Comparison of ENCODE assay signal across 8 mouse cellular contexts in genomic region chr9:78108796-78109239, GRCm38 (mm10). TPM values are rescaled to one million over a fixed set of nuclear protein-coding genes. Genes with fewer than 3 reads are reported as not detected.
DNase-seq lines count a peak whose midpoint lies in the region; ATAC-seq and TF ChIP-seq lines count a peak whose summit lies in the region.

Fbxo9 (minus strand) TSS chr9:78109065.
Ick (plus strand) TSS chr9:78109192.

- under 1% methylated on average over 20 of the region's 20 CpGs for WGBS in forebrain, embryonic 12.5 days
- under 1% methylated on average over 20 of the region's 20 CpGs for WGBS in heart, postnatal 0 days
- under 1% methylated on average over 20 of the region's 20 CpGs for WGBS in liver, embryonic 16.5 days (ENCODE audit: insufficient replicate concordance)
- under 1% methylated on average over 20 of the region's 20 CpGs for WGBS in neural tube, embryonic 13.5 days

- peak within 1 kb of the TSS; percentile 78 for H3K4me2 ChIP-seq in forebrain, embryonic 12.5 days
- H3K4me2 ChIP-seq in heart, postnatal 0 days (ENCODE audit: low read depth, low read length): peak within 1 kb of the TSS; percentile 84
- H3K4me2 ChIP-seq in liver, embryonic 16.5 days (ENCODE audit: low read depth, low read length): peak within 1 kb of the TSS; percentile 95
- peak within 1 kb of the TSS; percentile 91 for H3K4me2 ChIP-seq in neural tube, embryonic 13.5 days

- H3K36me3 ChIP-seq in E14TG2a.4 (ENCODE audit: insufficient read depth, low read length): peaks cover 13% of the 10 kb centered on the region
- no peaks in the 10 kb centered on the region for H3K36me3 ChIP-seq in forebrain, embryonic 12.5 days (replicated peaks)
- H3K36me3 ChIP-seq in heart, postnatal 0 days (replicated peaks; ENCODE audit: control insufficient read depth, insufficient read depth, low read length): peaks cover 18% of the 10 kb centered on the region
- H3K36me3 ChIP-seq in liver, embryonic 16.5 days (ENCODE audit: control insufficient read depth, insufficient read depth): peaks cover 8% of the 10 kb centered on the region
- H3K36me3 ChIP-seq in neural tube, embryonic 13.5 days: no peaks in the 10 kb centered on the region

- TF ChIP-seq CTCF in E14TG2a.4 (conservative IDR thresholded peaks at IDR 0.05; ENCODE audit: low read length): no peak
- TF ChIP-seq CTCF in heart, postnatal 0 days (IDR thresholded peaks at IDR 0.05; ENCODE audit: low read depth): no peak

- H3K27ac ChIP-seq in forebrain, embryonic 12.5 days: peak within 1 kb of the TSS; percentile 89
- peak within 1 kb of the TSS; percentile 99 for H3K27ac ChIP-seq in heart, postnatal 0 days (ENCODE audit: low read depth)
- H3K27ac ChIP-seq in liver, embryonic 16.5 days (ENCODE audit: low read length): peak within 1 kb of the TSS; percentile 99
- peak within 1 kb of the TSS; percentile 95 for H3K27ac ChIP-seq in neural tube, embryonic 13.5 days (replicated peaks)

- peak; percentile 92 for ATAC-seq in forebrain, embryonic 12.5 days (ENCODE audit: low FRiP score)
- peak; percentile 87 for ATAC-seq in heart, postnatal 0 days (ENCODE audit: insufficient read depth, low read depth)
- peak; percentile 82 for ATAC-seq in liver, embryonic 16.5 days (ENCODE audit: low read depth)
- peak; percentile 95 for ATAC-seq in neural tube, embryonic 13.5 days (ENCODE audit: low read depth)

- DNase-seq in c-Kit-positive CD71-positive TER-119-positive erythroid progenitor cells, embryonic 14.5 days (ENCODE audit: low spot score): peak; percentile 93
- DNase-seq in heart, postnatal 0 days (ENCODE audit: low spot score): peak; percentile 97
- DNase-seq in kidney, postnatal 4 days: peak; percentile 83 to 91
- peak; percentile 82 for DNase-seq in testis, postnatal 10 days (ENCODE audit: low spot score)

- TF ChIP-seq EP300 in heart, postnatal 0 days (IDR thresholded peaks at IDR 0.05; ENCODE audit: low read depth): no peak

- peak within 1 kb of the TSS; percentile 84 for H3K9ac ChIP-seq in forebrain, embryonic 12.5 days
- peak within 1 kb of the TSS; percentile 97 for H3K9ac ChIP-seq in heart, postnatal 0 days (replicated peaks; ENCODE audit: low read depth, low read length)
- H3K9ac ChIP-seq in liver, embryonic 16.5 days (ENCODE audit: low read depth, low read length): peak within 1 kb of the TSS; percentile 100
- H3K9ac ChIP-seq in neural tube, embryonic 13.5 days: peak within 1 kb of the TSS; percentile 87

- H3K4me1 ChIP-seq in E14TG2a.4 (replicated peaks; ENCODE audit: low read depth, low read length): peaks cover 49% of the 10 kb centered on the region
- H3K4me1 ChIP-seq in forebrain, embryonic 12.5 days: peaks cover 10% of the 10 kb centered on the region; the same call in 1 of the 2 replicates
- H3K4me1 ChIP-seq in heart, postnatal 0 days (ENCODE audit: control insufficient read depth, insufficient read depth): peaks cover 11% of the 10 kb centered on the region; the same call in 1 of the 2 replicates
- peaks cover 40% of the 10 kb centered on the region for H3K4me1 ChIP-seq in liver, embryonic 16.5 days (ENCODE audit: control insufficient read depth, low read depth, low read length)
- H3K4me1 ChIP-seq in neural tube, embryonic 13.5 days (replicated peaks): peaks cover 33% of the 10 kb centered on the region

- peaks cover 21% of the 10 kb centered on the region for H3K27me3 ChIP-seq in E14TG2a.4 (ENCODE audit: insufficient read depth, low read length)
- no peaks in the 10 kb centered on the region for H3K27me3 ChIP-seq in forebrain, embryonic 12.5 days
- H3K27me3 ChIP-seq in heart, postnatal 0 days (ENCODE audit: control insufficient read depth, insufficient read depth, low read length): no peaks in the 10 kb centered on the region
- no peaks in the 10 kb centered on the region for H3K27me3 ChIP-seq in liver, embryonic 16.5 days (ENCODE audit: control insufficient read depth, insufficient read depth, low read depth, low read length)
- no peaks in the 10 kb centered on the region for H3K27me3 ChIP-seq in neural tube, embryonic 13.5 days

- peak within 1 kb of the TSS; percentile 92 for H3K4me3 ChIP-seq in E14TG2a.4 (replicated peaks; ENCODE audit: low read length)
- peak within 1 kb of the TSS; percentile 66 for H3K4me3 ChIP-seq in forebrain, embryonic 12.5 days (replicated peaks)
- peak within 1 kb of the TSS; percentile 96 for H3K4me3 ChIP-seq in heart, postnatal 0 days (ENCODE audit: low read depth, low read length)
- peak within 1 kb of the TSS; percentile 97 for H3K4me3 ChIP-seq in liver, embryonic 16.5 days (ENCODE audit: low read depth, low read length)
- peak within 1 kb of the TSS; percentile 73 for H3K4me3 ChIP-seq in neural tube, embryonic 13.5 days

- H3K9me3 ChIP-seq in E14TG2a.4 (ENCODE audit: low read length): no peaks in the 10 kb centered on the region
- H3K9me3 ChIP-seq in forebrain, embryonic 12.5 days: no peaks in the 10 kb centered on the region
- no peaks in the 10 kb centered on the region for H3K9me3 ChIP-seq in heart, postnatal 0 days (replicated peaks; ENCODE audit: control insufficient read depth, low read length)
- no peaks in the 10 kb centered on the region for H3K9me3 ChIP-seq in liver, embryonic 16.5 days (replicated peaks; ENCODE audit: control insufficient read depth, low read length)
- no peaks in the 10 kb centered on the region for H3K9me3 ChIP-seq in neural tube, embryonic 13.5 days

RNA-seq across cellular contexts. Expression of gene Fbxo9, which starts in this region (rescaled TPM):
- polyA plus RNA-seq in forebrain, embryonic 12.5 days (2016; fragmentation: Nextera tagmentation; extraction: Ambion mirVana): 32.7 and 35.9 TPM in 2 replicates
- 67.5 and 102 TPM in 2 replicates for total RNA-seq in heart, postnatal 0 days (2014; rRNA removed; ENCODE audit: low replicate concordance)
- polyA plus RNA-seq in heart, postnatal 0 days (2015; fragmentation: Nextera tagmentation; extraction: Ambion mirVana): 57.2 and 60.4 TPM in 2 replicates
- 65.3 and 66.2 TPM in 2 replicates for polyA plus RNA-seq in liver, embryonic 16.5 days (2015; fragmentation: Nextera tagmentation; extraction: Ambion mirVana)
- 67.7 and 70.0 TPM in 2 replicates for polyA plus RNA-seq in neural tube, embryonic 13.5 days (2015; fragmentation: Nextera tagmentation; extraction: Ambion mirVana)

RNA-seq across cellular contexts. Expression of gene Ick, which starts in this region (rescaled TPM):
- polyA plus RNA-seq in forebrain, embryonic 12.5 days (2016; fragmentation: Nextera tagmentation; extraction: Ambion mirVana): 35.5 and 38.4 TPM in 2 replicates
- 10.4 and 11.4 TPM in 2 replicates for total RNA-seq in heart, postnatal 0 days (2014; rRNA removed; ENCODE audit: low replicate concordance)
- polyA plus RNA-seq in heart, postnatal 0 days (2015; fragmentation: Nextera tagmentation; extraction: Ambion mirVana): 13.5 and 13.8 TPM in 2 replicates
- 4.6 and 5.5 TPM in 2 replicates for polyA plus RNA-seq in liver, embryonic 16.5 days (2015; fragmentation: Nextera tagmentation; extraction: Ambion mirVana)
- polyA plus RNA-seq in neural tube, embryonic 13.5 days (2015; fragmentation: Nextera tagmentation; extraction: Ambion mirVana): 37.3 and 40.5 TPM in 2 replicates

Comparison
In these comparisons a context has a peak if more than half of its experiments do, and no peak if none do; other contexts are left out.
1. Peak in every context shown above with its lines: DNase-seq, ATAC-seq, H3K4me3 ChIP-seq and H3K27ac ChIP-seq.